Mouse (Mus musculus) CD4-positive helper T cell, adult 2 months (primary cell): Measurements from ENCODE around the gene Nop58.
"Not testable (repeated sequence)": the region's sequence is repeated elsewhere in the genome, so short reads cannot be mapped to it uniquely, and the experiment has no call there.

Source experiments
- DNase-seq: peaks from one replicate; pipeline ENCODE4 v3.0.0-alpha.2; 2012; ENCODE audit warnings: low read depth, missing footprints, low spot score

Nop58 gene

GRCm38 (mm10) chr1:59684819-59685755 is at the start of gene Nop58:
Nop58 (plus strand) TSS chr1:59684971.
- DNase-seq: peak; percentile 96

GRCm38 (mm10) chr1:59636349-59636748 is 48.4 kb upstream of the Nop58 start:
- no peak for DNase-seq

- no peak for DNase-seq
Measured at GRCm38 (mm10) chr1:59638371-59638770, 46.4 kb upstream of the Nop58 start.

GRCm38 (mm10) chr1:59642488-59642887 is 42.3 kb upstream of the Nop58 start:
- no peak for DNase-seq

GRCm38 (mm10) chr1:59646502-59646901 is 38.3 kb upstream of the Nop58 start:
- not testable (repeated sequence) for DNase-seq

- no peak for DNase-seq
Measured at GRCm38 (mm10) chr1:59651201-59651819, 33.5 kb upstream of the Nop58 start.

- DNase-seq: no peak
Measured at GRCm38 (mm10) chr1:59653243-59653911, 31.4 kb upstream of the Nop58 start.

- DNase-seq: no peak
Measured at GRCm38 (mm10) chr1:59656244-59657171, 28.3 kb upstream of the Nop58 start.

GRCm38 (mm10) chr1:59663456-59664135 is 21.2 kb upstream of the Nop58 start:
- no peak for DNase-seq

- DNase-seq: no peak
Measured at GRCm38 (mm10) chr1:59668871-59669270, 15.9 kb upstream of the Nop58 start.

- DNase-seq: peak; percentile 72
Measured at GRCm38 (mm10) chr1:59669962-59670630, 14.7 kb upstream of the Nop58 start.

GRCm38 (mm10) chr1:59670641-59671168 is 14.1 kb upstream of the Nop58 start, which contains the start of gene Sumo1:
Sumo1 (minus strand) TSS chr1:59670834.
- peak; percentile 90 for DNase-seq

GRCm38 (mm10) chr1:59673661-59674060 is 11.1 kb upstream of the Nop58 start:
- DNase-seq: no peak

- DNase-seq: peak; percentile 16
Measured at GRCm38 (mm10) chr1:59683926-59684818, 599 bp upstream of the Nop58 start.

- DNase-seq: no peak
Measured at GRCm38 (mm10) chr1:59687493-59687892, 2.7 kb downstream of the Nop58 start.

GRCm38 (mm10) chr1:59690467-59690866 is 5.7 kb downstream of the Nop58 start:
- DNase-seq: no peak

GRCm38 (mm10) chr1:59697751-59698150 is 13.0 kb downstream of the Nop58 start:
- no peak for DNase-seq

- no peak for DNase-seq
Measured at GRCm38 (mm10) chr1:59698207-59698606, 13.4 kb downstream of the Nop58 start.

GRCm38 (mm10) chr1:59701766-59702165 is 17.0 kb downstream of the Nop58 start:
- DNase-seq: no peak
